Mouse (Mus musculus) macrophage (primary cell): ENCODE measurements around the gene Defb10. TPM values are rescaled to one million over a fixed set of nuclear protein-coding genes. Genes with fewer than 3 reads are reported as not detected.
"Not testable (repeated sequence)": the region's sequence is repeated elsewhere in the genome, so short reads cannot be mapped to it uniquely, and the experiment has no call there.

Experiments used
- H3K27ac ChIP-seq: fragments of 350-480 bp; formaldehyde crosslinking; 2 replicates; pipeline ENCODE4 v1.9.0; 2021
- H3K36me3 ChIP-seq: fragments of 350-480 bp; formaldehyde crosslinking; 2 replicates; pipeline ENCODE4 v1.9.0; 2021; ENCODE audit errors: inconsistent target
- H3K4me3 ChIP-seq: fragments of 350-480 bp; formaldehyde crosslinking; 2 replicates; pipeline ENCODE4 v1.9.0; 2021; ENCODE audit errors: inconsistent target
- H3K79me2 ChIP-seq: fragments of 350-480 bp; formaldehyde crosslinking; 2 replicates; pipeline ENCODE4 v1.9.0; 2021; ENCODE audit errors: inconsistent target
- WGBS: methylation state at CpG from one replicate; pipeline ENCODE4 v1.1.7; 2026; ENCODE audit warnings: inconsistent platforms; ENCODE audit not compliant: missing documents; 5-methylcytosine and 5-hydroxymethylcytosine counted together
- polyA plus RNA-seq: library from polyadenylated mRNA; stranded (reverse); fragments of 250-400 nt; gene quantifications from 3 replicates; pipeline ENCODE4 v1.2.4, GENCODE M21; 2018; ENCODE audit warnings: inconsistent platforms
- total RNA-seq, 78 experiments: library from RNA; depleted of rRNA; stranded (reverse); fragments of 250-400 nt; gene quantifications; 1 replicate in 9 of 78; 2 replicates in 24 of 78; 3 replicates in 43 of 78; 4 replicates in 2 of 78; pipeline ENCODE4 v1.2.4; 2018; ENCODE audit warnings: inconsistent platforms in 56 of 78

Defb10 gene
- not detected for total RNA-seq (2018; cell fraction: chromatin; rRNA removed)
- total RNA-seq (2018; cell fraction: cytosol; rRNA removed) = not detected
- not detected for total RNA-seq (2018; cell fraction: nucleus; rRNA removed)
- polyA plus RNA-seq = not detected in 3 replicates

DNA sequence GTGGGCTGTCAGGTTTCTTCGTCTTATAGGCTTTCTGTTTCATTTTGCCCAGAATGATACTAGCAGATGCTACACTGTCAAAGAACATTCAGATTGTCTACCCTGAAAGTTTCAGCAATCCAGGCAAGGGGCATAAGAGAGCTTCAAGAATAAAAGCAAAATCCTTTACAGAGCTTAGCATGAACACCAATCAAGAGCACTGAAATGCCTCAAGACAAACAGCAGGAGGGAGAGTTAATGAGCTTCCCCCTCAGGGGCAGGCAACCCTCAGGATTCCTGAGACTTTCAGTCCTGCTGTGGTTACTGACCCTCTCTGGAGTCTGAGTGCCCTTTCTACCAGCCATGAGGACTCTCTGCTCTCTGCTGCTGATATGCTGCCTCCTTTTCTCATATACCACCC, at the start of gene Defb10:
Gene Defb10, plus strand, starts transcription at position 316 of the 400 bp plus-strand sequence.
- H3K79me2 ChIP-seq, H3K4me3 ChIP-seq, H3K27ac ChIP-seq, H3K36me3 ChIP-seq: not testable (repeated sequence)
- WGBS = 69% methylated on average over 1 of the region's 1 CpGs

GRCm38 (mm10) chr8:21885321-21885720, 26.6 kb downstream of the Defb10 start, which contains the start of gene Defb9:
TSS of gene Defb9 (minus strand) at chr8:21885421.
- not testable (repeated sequence) for H3K36me3 ChIP-seq, H3K27ac ChIP-seq, H3K79me2 ChIP-seq, H3K4me3 ChIP-seq

- H3K27ac ChIP-seq, H3K79me2 ChIP-seq, H3K36me3 ChIP-seq, H3K4me3 ChIP-seq: not testable (repeated sequence)
These were observed 47.6 kb downstream of the Defb10 start, which contains the start of gene Defb11 for GRCm38 (mm10) chr8:21906290-21906689. TSS of gene Defb11 (minus strand) at chr8:21906412.

Other genes with a start within 250 kb of the Defb10 start
- gene Defa26, start 240.7 kb upstream of the Defb10 start, polyA plus RNA-seq = not detected in 3 replicates
- gene Defa17, start 203.1 kb upstream of the Defb10 start, polyA plus RNA-seq = not detected in 3 replicates
- not detected in 3 replicates for gene Defa34, start 193.1 kb upstream of the Defb10 start, polyA plus RNA-seq
- not detected in 3 replicates for gene AY761184, start 155.3 kb upstream of the Defb10 start, polyA plus RNA-seq
- gene Defa24, start 124.4 kb upstream of the Defb10 start, polyA plus RNA-seq = not detected in 3 replicates
- gene Defb50, start 35.4 kb upstream of the Defb10 start, polyA plus RNA-seq = not detected in 3 replicates
- not detected in 3 replicates for gene Defb2, start 19.0 kb upstream of the Defb10 start, polyA plus RNA-seq
- gene Defb9, start 26.5 kb downstream of the Defb10 start, polyA plus RNA-seq = not detected in 3 replicates
- gene Defb11, start 47.5 kb downstream of the Defb10 start, polyA plus RNA-seq = not detected in 3 replicates
- not detected in 3 replicates for gene Defb15, start 73.8 kb downstream of the Defb10 start, polyA plus RNA-seq
- gene Defb35, start 79.5 kb downstream of the Defb10 start, polyA plus RNA-seq = not detected in 3 replicates
- gene Defb13, start 87.9 kb downstream of the Defb10 start, polyA plus RNA-seq = not detected in 3 replicates
- gene Fam90a1a, start 99.8 kb downstream of the Defb10 start, polyA plus RNA-seq = not detected in 3 replicates
- not detected in 3 replicates for gene Ccdc70, start 110.9 kb downstream of the Defb10 start, polyA plus RNA-seq
- not detected in 3 replicates for gene Atp7b, start 201.4 kb downstream of the Defb10 start, polyA plus RNA-seq
- 7.6 to 11.5 TPM (median 10.9 TPM) in 3 replicates for gene Alg11, start 201.8 kb downstream of the Defb10 start, polyA plus RNA-seq